Mouse (Mus musculus): Measurements from ENCODE around the gene Fa2h. TPM values are rescaled to one million over a fixed set of nuclear protein-coding genes. Genes with fewer than 3 reads are reported as not detected.

Fa2h gene
- total RNA-seq, 1 experiment, result not detected

DNA sequence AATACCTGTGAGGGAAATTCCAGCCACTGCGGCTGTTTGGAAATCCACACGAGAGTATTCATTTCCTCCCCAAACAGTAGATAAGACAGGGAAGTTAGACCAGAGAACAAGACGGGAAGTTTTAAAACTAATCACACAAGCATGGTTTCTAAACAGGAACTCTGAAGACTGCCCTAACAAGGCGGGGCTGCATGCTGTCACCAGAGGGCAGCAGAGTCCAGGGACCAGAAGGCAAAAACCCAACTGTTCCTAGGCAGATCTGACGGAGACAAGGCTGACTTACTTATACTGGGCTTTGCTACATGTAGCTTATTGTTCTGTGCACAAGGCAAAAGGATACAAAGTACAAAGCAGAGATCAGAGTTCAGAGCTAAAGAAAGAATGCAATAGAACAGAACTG lies 50.4 kb downstream of the Fa2h start:
- in situ Hi-C loops (cut with MboI; ENCODE audit: low sequenced_read_pairs in 2 of 2, unreplicated experiment in 2 of 2), result no loop called here
- DNase-seq (ENCODE audit: low read depth, low spot score), result peak; percentile 47
- Histone ChIP-seq H3K9me3 (ENCODE audit: control insufficient read depth, insufficient read depth, low read depth, low read length) (no peaks in the 10 kb centered on the region), H3K36me3 (ENCODE audit: control insufficient read depth, insufficient read depth, low read length, poor library complexity, severe bottlenecking) (no peaks in the 10 kb centered on the region), H3K27ac (ENCODE audit: insufficient read depth, low read depth, low read length, poor library complexity, severe bottlenecking) (no peak overlapping the region), H3K4me3 (ENCODE audit: insufficient read depth in 1 of 2, low read depth in 1 of 2, low read length in 2 of 2, poor library complexity in 1 of 2, severe bottlenecking in 1 of 2) (no peak overlapping the region), H3K4me1 (ENCODE audit: control insufficient read depth in 2 of 2, insufficient read depth in 2 of 2, low read length in 2 of 2, poor library complexity in 1 of 2) (no peaks in the 10 kb centered on the region; a peak in 1 of 4 replicates), H3K9ac (ENCODE audit: insufficient read depth, low read depth, low read length, poor library complexity, severe bottlenecking) (no peak overlapping the region)
- TF ChIP-seq MAFK (IDR thresholded peaks at IDR 0.05; ENCODE audit: insufficient read depth, low read depth, low read length) (no peak), ZC3H11A (IDR thresholded peaks at IDR 0.05; ENCODE audit: borderline replicate concordance, low read depth, low read length) (peak; percentile 66; the same call in 1 of the 2 replicates)

- Histone ChIP-seq H3K36me3 (ENCODE audit: control insufficient read depth, insufficient read depth, low read length, poor library complexity, severe bottlenecking) (no peaks in the 10 kb centered on the region), H3K27ac (ENCODE audit: insufficient read depth, low read depth, low read length, poor library complexity, severe bottlenecking) (no peak overlapping the region), H3K4me1 (ENCODE audit: control insufficient read depth in 2 of 2, insufficient read depth in 2 of 2, low read length in 2 of 2, poor library complexity in 1 of 2) (no peaks in the 10 kb centered on the region; a peak in 1 of 4 replicates), H3K9me3 (ENCODE audit: control insufficient read depth, insufficient read depth, low read depth, low read length) (no peaks in the 10 kb centered on the region), H3K9ac (ENCODE audit: insufficient read depth, low read depth, low read length, poor library complexity, severe bottlenecking) (no peak overlapping the region), H3K4me3 (ENCODE audit: insufficient read depth in 1 of 2, low read depth in 1 of 2, low read length in 2 of 2, poor library complexity in 1 of 2, severe bottlenecking in 1 of 2) (no peak overlapping the region)
- TF ChIP-seq ZNF384 (IDR thresholded peaks at IDR 0.05; ENCODE audit: low read depth, low read length) (no peak), HCFC1 (IDR thresholded peaks at IDR 0.05; ENCODE audit: borderline replicate concordance, insufficient read depth, low read length) (no peak)
- DNase-seq (ENCODE audit: low read depth, low spot score), result no peak
- in situ Hi-C loops (cut with MboI; ENCODE audit: low sequenced_read_pairs in 2 of 2, unreplicated experiment in 2 of 2), result no loop called here
Measured at GRCm38 (mm10) chr8:111340186-111340585, 53.4 kb downstream of the Fa2h start.

GRCm38 (mm10) chr8:111338370-111339208 lies 55.0 kb downstream of the Fa2h start:
- in situ Hi-C loops (cut with MboI; ENCODE audit: low sequenced_read_pairs in 2 of 2, unreplicated experiment in 2 of 2), result no loop called here
- TF ChIP-seq MAFK (IDR thresholded peaks at IDR 0.05; ENCODE audit: insufficient read depth, low read depth, low read length) (no peak), HCFC1 (IDR thresholded peaks at IDR 0.05; ENCODE audit: borderline replicate concordance, insufficient read depth, low read length) (no peak), CHD2 (IDR thresholded peaks at IDR 0.05; ENCODE audit: low read depth, low read length) (no peak), ZC3H11A (IDR thresholded peaks at IDR 0.05; ENCODE audit: borderline replicate concordance, low read depth, low read length) (no peak), ZNF384 (IDR thresholded peaks at IDR 0.05; ENCODE audit: low read depth, low read length) (no peak)
- H3K4me3 ChIP-seq (ENCODE audit: insufficient read depth in 1 of 2, low read depth in 1 of 2, low read length in 2 of 2, poor library complexity in 1 of 2, severe bottlenecking in 1 of 2), result no peak overlapping the region; a peak in 1 of 4 replicates

GRCm38 (mm10) chr8:111337890-111338347 lies 55.7 kb downstream of the Fa2h start, which contains the start of gene Mlkl:
Mlkl (minus strand) TSS chr8:111338177.
- TF ChIP-seq HCFC1 (IDR thresholded peaks at IDR 0.05; ENCODE audit: borderline replicate concordance, insufficient read depth, low read length) (no peak), ZNF384 (IDR thresholded peaks at IDR 0.05; ENCODE audit: low read depth, low read length) (no peak), CHD2 (IDR thresholded peaks at IDR 0.05; ENCODE audit: low read depth, low read length) (no peak), MAFK (IDR thresholded peaks at IDR 0.05; ENCODE audit: insufficient read depth, low read depth, low read length) (0 out of 2 replicates have a peak, but pooled peaks have one; percentile 34), ZC3H11A (IDR thresholded peaks at IDR 0.05; ENCODE audit: borderline replicate concordance, low read depth, low read length) (no peak)
- in situ Hi-C loops (cut with MboI; ENCODE audit: low sequenced_read_pairs in 2 of 2, unreplicated experiment in 2 of 2), result no loop called here
- Histone ChIP-seq H3K9me3 (ENCODE audit: control insufficient read depth, insufficient read depth, low read depth, low read length) (no peaks in the 10 kb centered on the region), H3K27ac (ENCODE audit: insufficient read depth, low read depth, low read length, poor library complexity, severe bottlenecking) (no peak within 1 kb of the TSS), H3K9ac (ENCODE audit: insufficient read depth, low read depth, low read length, poor library complexity, severe bottlenecking) (peak within 1 kb of the TSS; percentile 36; the same call in 1 of the 2 replicates), H3K36me3 (ENCODE audit: control insufficient read depth, insufficient read depth, low read length, poor library complexity, severe bottlenecking) (no peaks in the 10 kb centered on the region), H3K4me3 (ENCODE audit: insufficient read depth in 1 of 2, low read depth in 1 of 2, low read length in 2 of 2, poor library complexity in 1 of 2, severe bottlenecking in 1 of 2) (peak within 1 kb of the TSS; percentile 62 to 69), H3K4me1 (ENCODE audit: control insufficient read depth in 2 of 2, insufficient read depth in 2 of 2, low read length in 2 of 2, poor library complexity in 1 of 2) (no peaks in the 10 kb centered on the region; a peak in 1 of 4 replicates)
- DNase-seq (ENCODE audit: low read depth, low spot score), result peak; percentile 34

More at GRCm38 (mm10) chr8:111338370-111339208, 55.0 kb downstream of the Fa2h start:
- H3K9ac ChIP-seq (ENCODE audit: insufficient read depth, low read depth, low read length, poor library complexity, severe bottlenecking), result no peak overlapping the region
- H3K4me1 ChIP-seq (ENCODE audit: control insufficient read depth in 2 of 2, insufficient read depth in 2 of 2, low read length in 2 of 2, poor library complexity in 1 of 2), result no peaks in the 10 kb centered on the region; a peak in 1 of 4 replicates
- DNase-seq (ENCODE audit: low read depth, low spot score), result no peak
- H3K9me3 ChIP-seq (ENCODE audit: control insufficient read depth, insufficient read depth, low read depth, low read length), result no peaks in the 10 kb centered on the region
- no peak overlapping the region for H3K27ac ChIP-seq (ENCODE audit: insufficient read depth, low read depth, low read length, poor library complexity, severe bottlenecking)
- H3K36me3 ChIP-seq (ENCODE audit: control insufficient read depth, insufficient read depth, low read length, poor library complexity, severe bottlenecking), result no peaks in the 10 kb centered on the region

All from ES-E14 (cell line).